Mouse (Mus musculus): ENCODE results near the gene Dgkq.

Dgkq gene

GRCm38 (mm10) chr5:108689091-108689490 is 19.6 kb upstream of the Dgkq start:
- DNase-seq (ENCODE audit: low read depth) = no peak

- no peak for DNase-seq (ENCODE audit: low read depth)
These were observed 11.4 kb upstream of the Dgkq start for GRCm38 (mm10) chr5:108680871-108681270.

- DNase-seq (ENCODE audit: low read depth) = no peak
These were observed 10.4 kb upstream of the Dgkq start for GRCm38 (mm10) chr5:108679909-108680308.

GRCm38 (mm10) chr5:108678296-108678854 is 8.9 kb upstream of the Dgkq start:
- DNase-seq (ENCODE audit: low read depth) = no peak

GRCm38 (mm10) chr5:108677605-108678295 is 8.3 kb upstream of the Dgkq start:
- DNase-seq (ENCODE audit: low read depth) = no peak

- no peak for DNase-seq (ENCODE audit: low read depth)
These were observed 7.5 kb upstream of the Dgkq start for GRCm38 (mm10) chr5:108676772-108677498.

- no peak for DNase-seq (ENCODE audit: low read depth)
These were observed 5.9 kb upstream of the Dgkq start, which contains the start of gene Slc26a1 for GRCm38 (mm10) chr5:108675251-108675816. Gene Slc26a1 (minus strand): TSS chr5:108675569.

GRCm38 (mm10) chr5:108674624-108675023 is 5.2 kb upstream of the Dgkq start:
- no peak for DNase-seq (ENCODE audit: low read depth)

GRCm38 (mm10) chr5:108671757-108672156 is 2.3 kb upstream of the Dgkq start:
- DNase-seq (ENCODE audit: low read depth) = no peak

- DNase-seq (ENCODE audit: low read depth) = no peak
These were observed 1.3 kb upstream of the Dgkq start for GRCm38 (mm10) chr5:108670785-108671184.

- no peak for DNase-seq (ENCODE audit: low read depth)
These were observed 514 bp upstream of the Dgkq start for GRCm38 (mm10) chr5:108669986-108670385.

- DNase-seq (ENCODE audit: low read depth) = no peak
These were observed 1.0 kb downstream of the Dgkq start for GRCm38 (mm10) chr5:108668387-108668932.

GRCm38 (mm10) chr5:108667370-108667769 is 2.1 kb downstream of the Dgkq start:
- DNase-seq (ENCODE audit: low read depth) = no peak

GRCm38 (mm10) chr5:108665066-108665465 is 4.4 kb downstream of the Dgkq start:
- DNase-seq (ENCODE audit: low read depth) = no peak

- no peak for DNase-seq (ENCODE audit: low read depth)
These were observed 6.7 kb downstream of the Dgkq start for GRCm38 (mm10) chr5:108662772-108663171.

GRCm38 (mm10) chr5:108660632-108661268 is 8.7 kb downstream of the Dgkq start:
- DNase-seq (ENCODE audit: low read depth) = peak; percentile 85

GRCm38 (mm10) chr5:108659698-108660631 is 9.5 kb downstream of the Dgkq start, which contains the start of gene Idua:
Gene Idua (plus strand): TSS chr5:108660331.
- DNase-seq (ENCODE audit: low read depth) = no peak

- DNase-seq (ENCODE audit: low read depth) = no peak
These were observed 10.9 kb downstream of the Dgkq start for GRCm38 (mm10) chr5:108658611-108659010.

GRCm38 (mm10) chr5:108657406-108657805 is 12.1 kb downstream of the Dgkq start:
- no peak for DNase-seq (ENCODE audit: low read depth)

GRCm38 (mm10) chr5:108655891-108656650 is 13.4 kb downstream of the Dgkq start:
- no peak for DNase-seq (ENCODE audit: low read depth)
